Mouse (Mus musculus) C2C12 (cell line): ENCODE data around the gene Gm48552.

Source experiments
- CEBPB ChIP-seq: IDR thresholded peaks from one replicate; pipeline ENCODE4 v1.6.1; 2011; ENCODE audit warnings: low read depth, mild to moderate bottlenecking, control low read depth, moderate library complexity
- CTCF ChIP-seq: IDR thresholded peaks from one replicate; pipeline ENCODE4 v1.5.1; 2011; ENCODE audit not compliant: control insufficient read depth, insufficient read depth, insufficient read length
- MYOD1 ChIP-seq: IDR thresholded peaks from one replicate; pipeline ENCODE4 v1.6.1; 2011; ENCODE audit warnings: low read depth; ENCODE audit not compliant: control insufficient read depth, insufficient read length
- MYOG ChIP-seq: IDR thresholded peaks from one replicate; pipeline ENCODE4 v1.6.1; 2011; ENCODE audit not compliant: control insufficient read depth, insufficient read length; ENCODE audit errors: extremely low read depth

GRCm38 (mm10) chr10:81392270-81392669 is 3.5 kb downstream of the Gm48552 start:
- TF ChIP-seq MYOG (no peak), CTCF (no peak), CEBPB (no peak), MYOD1 (no peak)
